Mouse (Mus musculus): ENCODE measurements at regions not wholly inside any gene's neighbourhood (a gene's known extent, or its start where the extent isn't known, plus 50 kb on each side); places are given as distances from the start of the nearest gene placed in this dataset.

DNA sequence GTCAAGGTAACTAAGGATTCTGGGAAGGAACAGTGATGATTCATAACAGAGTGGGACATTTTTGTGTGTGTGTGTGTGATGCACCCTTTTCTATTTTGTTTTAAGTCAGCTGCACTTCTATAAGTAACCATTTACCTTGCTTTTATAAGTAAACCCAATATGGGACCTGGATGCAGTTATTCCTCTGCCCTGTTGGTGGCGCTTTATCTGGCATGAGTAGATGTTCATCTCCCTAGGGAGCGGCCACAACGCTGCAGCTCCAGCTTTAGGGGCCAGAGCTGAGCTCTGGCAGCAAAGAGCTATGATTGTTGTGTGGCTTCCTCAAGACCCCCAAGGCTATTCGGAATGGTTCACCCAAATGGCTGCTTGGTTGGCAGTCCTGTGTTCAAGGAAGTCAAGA is 334.5 kb upstream of the Trpc7 start:
- H3K4me3 ChIP-seq: no peak overlapping the region
- H3K27ac ChIP-seq: no peak overlapping the region
- intact Hi-C loops (cut with DNase I): no loop called here
- no peak for DNase-seq
- TF ChIP-seq CTCF (IDR thresholded peaks at IDR 0.05): peak; percentile 8; the same call in 1 of the 2 replicates

DNA sequence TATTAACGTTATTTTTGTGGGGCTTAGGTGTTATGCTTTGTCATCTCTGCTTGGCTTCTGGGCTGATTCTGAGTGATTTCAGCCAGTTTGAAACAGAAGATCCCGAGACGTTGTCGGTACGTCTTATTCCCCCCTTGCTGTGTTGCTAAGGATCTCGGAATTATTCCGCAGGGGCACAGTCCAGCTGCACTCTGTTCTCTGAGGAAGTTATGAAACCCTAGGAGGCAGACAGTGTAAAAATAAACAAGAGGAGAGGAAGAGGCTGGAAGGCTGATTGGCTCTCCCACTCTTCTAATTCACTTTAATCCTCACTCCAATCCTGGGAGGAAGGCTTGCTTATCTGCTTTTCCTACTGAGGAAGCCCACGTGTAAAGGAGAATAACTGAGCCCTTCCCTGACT is 325.3 kb upstream of the Trpc7 start:
- no peak for DNase-seq
- TF ChIP-seq CTCF (IDR thresholded peaks at IDR 0.05): no peak
- intact Hi-C loops (cut with DNase I): no loop called here
- Histone ChIP-seq H3K27ac (no peak overlapping the region), H3K4me3 (no peak overlapping the region)

DNA sequence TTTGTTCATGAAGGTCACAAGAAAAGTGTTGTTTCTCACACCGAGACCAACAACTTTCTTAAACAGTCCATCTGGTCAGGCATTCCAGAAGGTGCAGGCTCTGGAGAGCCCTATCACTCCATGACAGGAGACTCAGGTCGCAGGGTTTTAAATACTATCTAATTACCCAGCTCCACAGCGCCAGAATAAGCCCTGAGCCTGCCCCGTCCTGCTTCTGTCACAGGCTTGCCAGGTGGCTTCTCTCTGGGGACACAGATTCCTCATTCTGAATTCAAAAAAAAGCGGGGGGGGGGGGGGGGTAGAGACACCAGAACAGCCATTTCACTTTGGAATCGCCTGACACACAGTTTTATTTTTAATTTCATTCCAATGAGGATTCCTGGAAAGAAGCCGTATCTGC is 320.4 kb upstream of the Trpc7 start:
- no peak for DNase-seq
- intact Hi-C loops (cut with DNase I): no loop called here
- Histone ChIP-seq H3K4me3 (no peak overlapping the region), H3K27ac (no peak overlapping the region)
- TF ChIP-seq CTCF (IDR thresholded peaks at IDR 0.05): no peak

DNA sequence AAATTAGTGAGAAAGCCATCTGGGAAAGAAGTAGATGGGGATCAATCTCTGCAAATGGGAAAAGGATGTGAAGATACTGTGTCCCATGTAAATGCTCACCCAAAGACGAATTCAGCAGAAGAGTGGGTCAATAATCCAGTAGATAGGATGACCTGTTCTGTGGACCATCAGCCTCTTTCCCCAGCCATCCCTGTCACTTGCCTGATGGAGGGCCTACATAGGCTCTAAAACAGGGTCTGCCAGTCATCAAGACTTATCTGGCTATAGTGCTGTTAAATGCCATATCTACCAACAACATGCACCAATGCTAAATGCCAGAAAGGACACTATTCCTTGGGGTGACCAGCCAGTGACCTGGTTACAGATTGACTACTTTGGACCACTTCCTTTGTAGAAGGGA is 316.5 kb upstream of the Trpc7 start:
- TF ChIP-seq CTCF (IDR thresholded peaks at IDR 0.05): no peak
- DNase-seq: no peak
- intact Hi-C loops (cut with DNase I): no loop called here
- Histone ChIP-seq H3K27ac (no peak overlapping the region), H3K4me3 (no peak overlapping the region)

DNA sequence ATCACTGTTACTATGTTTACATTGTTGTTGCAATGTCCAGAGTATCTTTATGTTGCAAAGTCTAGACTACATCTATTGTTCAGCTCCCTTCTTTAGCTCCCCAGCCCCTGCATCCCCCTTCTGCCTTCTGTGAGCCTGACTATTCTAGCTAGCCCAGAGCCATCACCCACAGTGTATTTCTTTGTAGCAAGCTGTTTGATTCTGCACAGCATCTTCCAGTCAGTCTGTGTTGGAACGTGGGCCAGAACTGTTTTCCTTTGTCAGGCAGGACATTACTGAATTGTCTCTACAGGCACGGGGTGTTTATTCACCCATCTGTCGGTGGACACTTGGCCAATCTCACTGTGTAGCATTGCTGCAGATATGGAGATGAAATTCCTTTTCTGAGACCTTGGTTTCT is 295.4 kb upstream of the Trpc7 start:
- DNase-seq: no peak
- Histone ChIP-seq H3K27ac (no peak overlapping the region), H3K4me3 (no peak overlapping the region)
- intact Hi-C loops (cut with DNase I): no loop called here
- TF ChIP-seq CTCF (IDR thresholded peaks at IDR 0.05): no peak

DNA sequence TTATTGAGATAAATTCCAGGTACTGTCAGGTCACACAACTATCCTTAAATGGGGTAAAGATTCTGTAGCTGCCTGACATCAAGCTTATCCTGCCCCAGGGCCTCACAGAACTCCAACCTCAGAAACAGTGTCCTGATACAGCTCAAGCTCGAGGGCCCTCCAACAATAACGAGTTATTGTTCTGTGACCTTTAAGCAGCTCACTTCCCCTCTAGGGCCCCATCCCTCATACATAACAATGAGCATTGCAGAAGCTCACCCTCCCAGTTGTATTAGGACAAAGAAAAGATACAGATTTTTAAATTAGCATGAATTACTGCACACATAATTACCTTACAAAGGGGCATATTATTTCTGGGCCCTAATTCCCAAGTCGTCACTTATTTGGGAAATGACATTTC is 293.5 kb upstream of the Trpc7 start:
- Histone ChIP-seq H3K4me3 (no peak overlapping the region), H3K27ac (no peak overlapping the region)
- no peak for TF ChIP-seq CTCF (IDR thresholded peaks at IDR 0.05)
- no peak for DNase-seq
- intact Hi-C loops (cut with DNase I): no loop called here

DNA sequence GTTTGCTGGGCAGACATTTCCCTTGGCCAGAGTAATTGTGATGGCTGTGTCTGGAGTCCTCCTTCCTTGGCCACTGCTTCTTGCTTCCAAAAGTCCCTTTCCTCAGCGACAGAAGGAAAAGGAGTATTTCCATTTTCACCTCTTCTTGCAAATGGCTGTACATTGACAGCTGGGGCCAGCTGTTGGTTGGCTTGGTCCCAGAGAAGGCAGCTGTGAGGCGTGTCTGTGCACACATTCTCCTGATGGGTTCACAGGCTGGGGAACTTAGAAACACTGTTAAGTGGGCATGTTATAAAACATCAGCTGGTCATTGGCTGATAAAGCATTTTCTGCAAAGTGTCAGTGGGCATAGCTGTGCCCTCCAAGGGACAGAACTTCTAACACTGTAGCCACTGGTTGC is 290.4 kb upstream of the Trpc7 start:
- TF ChIP-seq CTCF (IDR thresholded peaks at IDR 0.05): no peak
- intact Hi-C loops (cut with DNase I): no loop called here
- DNase-seq: no peak
- no peak overlapping the region for H3K4me3 ChIP-seq
- H3K27ac ChIP-seq: no peak overlapping the region

DNA sequence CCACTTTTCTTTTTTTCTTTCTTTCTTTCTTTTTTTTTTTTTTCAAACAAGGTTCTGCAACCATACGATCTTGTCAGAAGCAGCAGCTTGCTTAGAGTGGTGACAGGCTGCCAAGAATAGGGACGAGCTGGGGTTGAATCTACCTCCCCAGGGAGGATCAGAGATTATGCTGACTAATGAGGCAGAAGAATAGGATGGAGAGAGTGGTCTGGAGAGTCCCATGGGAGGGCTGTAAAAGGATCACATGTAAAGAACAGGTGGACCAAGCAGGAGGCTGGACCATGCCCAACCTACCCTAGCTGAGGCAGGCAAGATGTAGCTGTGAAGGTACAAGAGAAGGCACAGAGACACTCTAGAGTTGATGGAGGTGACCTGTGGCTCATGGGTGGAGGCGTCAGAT is 274.4 kb upstream of the Trpc7 start:
- intact Hi-C loops (cut with DNase I): no loop called here
- Histone ChIP-seq H3K4me3 (no peak overlapping the region), H3K27ac (no peak overlapping the region)
- DNase-seq: no peak
- no peak for TF ChIP-seq CTCF (IDR thresholded peaks at IDR 0.05)

DNA sequence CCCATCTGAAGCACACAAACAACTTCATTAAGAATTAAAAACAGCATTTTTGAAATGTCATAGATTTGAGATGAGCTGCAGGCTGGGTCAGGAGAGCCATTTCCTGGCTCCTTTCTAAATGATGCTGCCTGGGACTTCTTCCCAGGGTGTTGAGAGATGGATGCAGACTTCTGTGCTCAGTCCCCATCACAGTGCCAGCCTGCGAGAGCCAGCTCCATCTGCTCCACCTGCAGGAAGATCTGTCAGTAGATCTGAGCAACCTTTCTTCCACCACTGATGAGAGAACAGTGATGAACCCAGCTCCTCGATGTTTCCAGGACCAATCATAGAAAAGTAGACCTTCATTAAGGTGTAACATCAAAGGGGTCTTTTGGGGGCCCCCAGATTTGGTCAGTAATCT is 273.8 kb upstream of the Trpc7 start:
- Histone ChIP-seq H3K27ac (no peak overlapping the region), H3K4me3 (no peak overlapping the region)
- TF ChIP-seq CTCF (IDR thresholded peaks at IDR 0.05): no peak
- DNase-seq: no peak
- intact Hi-C loops (cut with DNase I): no loop called here

DNA sequence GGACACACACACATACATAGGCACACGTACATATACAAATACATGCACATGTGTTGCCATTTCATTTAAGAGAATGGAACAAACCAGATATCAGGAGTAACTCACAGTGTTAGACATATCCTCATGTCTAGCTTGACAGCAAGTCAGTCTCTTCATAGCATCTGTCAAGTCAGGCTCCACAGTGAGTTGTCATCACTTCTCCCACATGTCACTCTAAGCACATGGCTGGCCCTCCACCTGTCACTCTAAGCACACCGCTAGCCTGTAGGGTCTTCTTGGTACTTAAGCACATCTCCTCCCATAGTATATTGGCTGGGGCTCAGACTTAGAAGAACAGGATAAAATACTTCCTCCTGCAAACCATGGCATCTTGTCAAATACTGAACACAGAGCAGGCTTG is 269.6 kb upstream of the Trpc7 start:
- intact Hi-C loops (cut with DNase I): no loop called here

DNA sequence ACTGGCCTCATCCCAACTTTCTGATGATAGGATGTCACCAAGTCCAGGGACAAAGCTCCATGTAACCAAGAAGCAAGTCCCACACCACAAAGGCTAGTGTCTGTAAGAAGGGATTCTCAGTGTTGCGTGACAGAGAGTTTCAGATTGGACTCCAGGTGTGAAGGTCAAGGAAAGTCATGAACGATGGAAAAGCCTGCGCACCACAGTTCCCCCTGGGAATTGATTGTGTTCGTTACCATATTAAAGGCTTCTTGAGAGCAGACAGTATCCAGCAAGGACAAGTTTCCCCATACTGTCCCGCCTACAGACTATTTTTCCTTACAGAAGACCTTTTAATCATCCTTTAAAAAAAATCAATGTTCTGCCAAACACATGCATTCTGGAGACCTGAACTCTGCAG is 257.0 kb upstream of the Trpc7 start:
- TF ChIP-seq CTCF (IDR thresholded peaks at IDR 0.05): no peak
- Histone ChIP-seq H3K4me3 (no peak overlapping the region), H3K27ac (no peak overlapping the region)
- no peak for DNase-seq
- intact Hi-C loops (cut with DNase I): no loop called here

More for the DNA sequence above, 269.6 kb upstream of the Trpc7 start:
- no peak for TF ChIP-seq CTCF (IDR thresholded peaks at IDR 0.05)
- DNase-seq: no peak
- Histone ChIP-seq H3K27ac (no peak overlapping the region), H3K4me3 (no peak overlapping the region)

DNA sequence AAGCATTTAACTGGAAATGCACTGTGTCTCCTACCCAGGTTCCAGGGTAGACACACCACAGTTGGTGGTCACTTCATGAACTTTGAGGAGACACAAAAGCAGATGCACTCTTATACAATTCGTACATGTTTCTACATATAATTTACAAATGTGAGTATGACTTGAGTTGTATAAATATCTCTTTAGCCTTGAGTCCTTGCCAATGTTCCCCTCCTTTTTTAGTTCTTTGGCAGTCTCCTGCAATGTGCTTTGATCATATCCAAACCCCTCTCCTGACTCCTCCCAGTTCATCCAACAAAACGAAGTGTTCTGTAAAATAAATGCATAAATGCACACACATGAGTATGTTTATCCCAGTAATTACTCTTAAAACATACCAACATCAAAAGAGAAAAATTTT is 251.8 kb upstream of the Trpc7 start:
- Histone ChIP-seq H3K4me3 (no peak overlapping the region), H3K27ac (no peak overlapping the region)
- no peak for TF ChIP-seq CTCF (IDR thresholded peaks at IDR 0.05)
- intact Hi-C loops (cut with DNase I): no loop called here
- no peak for DNase-seq

DNA sequence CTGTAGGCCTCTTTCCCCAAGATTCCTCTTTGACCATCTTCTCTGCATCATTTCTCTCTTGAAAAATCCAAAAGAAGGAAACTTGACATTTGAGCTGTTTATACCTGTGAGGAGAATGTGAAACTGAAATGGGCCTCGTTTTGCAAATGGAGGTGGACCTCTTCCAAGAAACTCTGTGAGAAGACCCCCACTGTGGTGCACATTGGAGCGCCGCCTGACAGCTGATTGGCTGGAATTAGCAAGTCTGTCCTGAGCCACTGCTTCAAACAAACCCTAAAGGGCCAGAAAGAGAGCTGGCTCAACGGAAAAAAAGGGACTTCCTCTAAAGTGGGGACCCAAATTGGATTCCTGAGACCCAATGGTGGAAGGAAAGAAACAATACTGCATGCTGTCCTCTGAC is 250.9 kb upstream of the Trpc7 start:
- Histone ChIP-seq H3K27ac (no peak overlapping the region), H3K4me3 (no peak overlapping the region)
- no peak for DNase-seq
- intact Hi-C loops (cut with DNase I): no loop called here
- no peak for TF ChIP-seq CTCF (IDR thresholded peaks at IDR 0.05)

DNA sequence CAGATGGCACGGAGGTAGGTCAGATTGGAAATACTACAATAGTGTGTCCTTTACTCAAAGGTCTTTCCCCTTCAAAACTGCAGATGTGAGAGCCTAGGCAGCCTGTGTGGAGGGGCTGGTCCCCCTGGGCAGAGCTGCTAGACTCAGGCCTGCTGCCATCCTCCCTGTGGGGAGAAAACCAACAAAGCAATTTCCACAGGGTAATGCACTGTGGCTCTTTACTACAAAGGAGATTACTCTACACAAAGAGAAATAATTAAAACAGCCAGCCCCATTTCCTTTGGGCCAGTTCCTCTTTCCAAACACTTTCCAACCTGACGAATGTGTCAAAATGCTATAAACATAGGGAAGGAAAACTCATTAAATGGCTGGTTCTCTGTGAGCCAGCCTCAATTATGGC is 250.0 kb upstream of the Trpc7 start:
- DNase-seq: no peak
- H3K4me3 ChIP-seq: no peak overlapping the region
- TF ChIP-seq CTCF (IDR thresholded peaks at IDR 0.05): no peak
- intact Hi-C loops (cut with DNase I): no loop called here
- H3K27ac ChIP-seq: no peak overlapping the region

DNA sequence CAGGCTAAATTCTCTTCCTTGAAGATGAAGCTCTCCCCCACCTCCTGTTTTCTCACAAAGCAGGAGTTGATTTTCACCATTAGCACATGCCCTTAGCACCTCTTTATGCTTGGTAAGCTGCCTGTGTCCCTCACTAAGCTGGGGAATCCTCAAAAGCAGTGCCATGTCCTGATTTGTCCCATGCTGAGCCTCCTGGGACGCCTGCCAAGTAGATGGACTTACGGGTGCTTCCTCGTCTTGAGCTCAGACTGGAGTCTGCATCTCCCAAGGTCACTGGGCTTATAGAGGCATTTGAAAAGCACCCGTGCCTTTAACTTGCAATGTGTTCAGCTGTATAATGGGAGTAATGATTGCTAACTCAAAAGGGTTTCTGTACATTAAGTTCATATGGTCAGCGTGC is 247.1 kb upstream of the Trpc7 start:
- H3K27ac ChIP-seq: no peak overlapping the region
- DNase-seq: peak; percentile 18
- no peak overlapping the region for H3K4me3 ChIP-seq
- intact Hi-C loops (cut with DNase I): no loop called here
- no peak for TF ChIP-seq CTCF (IDR thresholded peaks at IDR 0.05)
